Mouse (Mus musculus) heart, postnatal 0 days (tissue): Measurements from ENCODE around the gene Cacna2d2. TPM values are rescaled to one million over a fixed set of nuclear protein-coding genes. Genes with fewer than 3 reads are reported as not detected.

Experiments
- ATAC-seq: fragments of 200-750 bp; cut with Nextera tagmentation; 2 replicates; pipeline ENCODE4 v1.8.0; 2017; ENCODE audit warnings: low read depth, moderate number of reproducible peaks, moderate library complexity; ENCODE audit not compliant: insufficient read depth
- DNase-seq: peaks from one replicate; pipeline ENCODE4 v3.0.0-alpha.2; 2016; ENCODE audit warnings: low spot score
- H3K27ac ChIP-seq: fragments of 300-500 bp; sonication (generic); 2 replicates; pipeline ENCODE4 v1.5.1; 2014; ENCODE audit warnings: low read depth, mild to moderate bottlenecking
- H3K27me3 ChIP-seq: fragments of 300-500 bp; sonication (generic); 2 replicates; pipeline ENCODE4 v1.6.1; 2014; ENCODE audit warnings: low read length, mixed read lengths; ENCODE audit not compliant: control insufficient read depth, insufficient read depth
- H3K36me3 ChIP-seq: fragments of 300-500 bp; sonication (generic); replicated peaks from 2 replicates; pipeline ENCODE4 v1.6.1; 2014; ENCODE audit warnings: low read length, mixed read lengths; ENCODE audit not compliant: control insufficient read depth, insufficient read depth
- H3K4me1 ChIP-seq: fragments of 300-500 bp; sonication (generic); 2 replicates; pipeline ENCODE4 v1.6.1; 2014; ENCODE audit warnings: antibody characterized with exemption; ENCODE audit not compliant: control insufficient read depth, insufficient read depth
- H3K4me2 ChIP-seq: fragments of 300-500 bp; sonication (generic); 2 replicates; pipeline ENCODE4 v1.6.1; 2014; ENCODE audit warnings: low read depth, mild to moderate bottlenecking, low read length, moderate library complexity
- H3K4me3 ChIP-seq: fragments of 300-500 bp; sonication (generic); 2 replicates; pipeline ENCODE4 v1.5.1; 2014; ENCODE audit warnings: low read depth, low read length
- H3K9ac ChIP-seq: fragments of 300-500 bp; sonication (generic); replicated peaks from 2 replicates; pipeline ENCODE4 v1.6.1; 2014; ENCODE audit warnings: low read depth, low read length, mixed read lengths
- H3K9me3 ChIP-seq: fragments of 300-500 bp; sonication (generic); replicated peaks from 2 replicates; pipeline ENCODE4 v1.6.1; 2016; ENCODE audit warnings: low read length; ENCODE audit not compliant: control insufficient read depth
- CTCF ChIP-seq: IDR thresholded peaks from 2 replicates; pipeline ENCODE4 v1.5.1; 2016; ENCODE audit warnings: antibody characterized with exemption, control low read depth, low read depth
- EP300 ChIP-seq: IDR thresholded peaks from 2 replicates; pipeline ENCODE4 v1.6.1; 2016; ENCODE audit warnings: antibody characterized with exemption, low read depth
- WGBS: fragments of 180-500 bp; shearing (Covaris S2); extraction: QIAGEN DNeasy Blood & Tissue Kit; methylation state at CpG from one replicate; pipeline ENCODE4 v1.1.7; 2014; 5-methylcytosine and 5-hydroxymethylcytosine counted together
- polyA plus RNA-seq: library from polyadenylated mRNA; unstranded; fragments of >200 nt; fragmentation: Nextera tagmentation; extraction: Ambion mirVana; gene quantifications from 2 replicates; pipeline ENCODE4 v1.2.1, GENCODE M21; 2015
- total RNA-seq: library from RNA; depleted of rRNA; stranded (reverse); fragments of >200 nt; gene quantifications from 2 replicates; pipeline ENCODE4 v1.2.3, GENCODE M21; 2014; ENCODE audit warnings: low replicate concordance

Cacna2d2 gene
- total and polyA plus RNA-seq, 2 experiments from 2014 or later = 1.1 to 34.8 TPM

- no peaks in the 10 kb centered on the region for H3K9me3 ChIP-seq
- DNase-seq (no peak), ATAC-seq (no peak)
- no peaks in the 10 kb centered on the region for H3K4me1 ChIP-seq
- H3K4me2 ChIP-seq = no peak overlapping the region
- H3K27ac ChIP-seq = no peak overlapping the region
- no peaks in the 10 kb centered on the region for H3K27me3 ChIP-seq
- TF ChIP-seq EP300 = no peak
- no peak for TF ChIP-seq CTCF
- H3K36me3 ChIP-seq = no peaks in the 10 kb centered on the region
- H3K4me3 ChIP-seq = no peak overlapping the region
- 72% methylated on average over 4 of the region's 4 CpGs for WGBS
- no peak overlapping the region for H3K9ac ChIP-seq
Measured at GRCm38 (mm10) chr9:107409449-107409848, 10.0 kb downstream of the Cacna2d2 start.

GRCm38 (mm10) chr9:107417106-107417505 lies 17.7 kb downstream of the Cacna2d2 start:
- Histone ChIP-seq H3K4me1 (no peaks in the 10 kb centered on the region), H3K4me2 (no peak overlapping the region), H3K27me3 (no peaks in the 10 kb centered on the region), H3K36me3 (no peaks in the 10 kb centered on the region), H3K9ac (no peak overlapping the region), H3K4me3 (no peak overlapping the region), H3K9me3 (no peaks in the 10 kb centered on the region), H3K27ac (no peak overlapping the region)
- ATAC-seq (no peak), DNase-seq (no peak)
- TF ChIP-seq EP300 (no peak), CTCF (no peak)
- WGBS = 54% methylated on average over 6 of the region's 6 CpGs

GRCm38 (mm10) chr9:107419491-107420244 lies 20.3 kb downstream of the Cacna2d2 start:
- H3K27me3 ChIP-seq = no peaks in the 10 kb centered on the region
- H3K9me3 ChIP-seq = no peaks in the 10 kb centered on the region
- no peak overlapping the region for H3K9ac ChIP-seq
- DNase-seq (no peak), ATAC-seq (no peak)
- TF ChIP-seq CTCF (no peak), EP300 (no peak)
- no peaks in the 10 kb centered on the region for H3K4me1 ChIP-seq
- WGBS = 72% methylated on average over 9 of the region's 9 CpGs
- no peak overlapping the region for H3K4me3 ChIP-seq
- no peak overlapping the region for H3K4me2 ChIP-seq
- H3K36me3 ChIP-seq = no peaks in the 10 kb centered on the region
- H3K27ac ChIP-seq = no peak overlapping the region

- no peak overlapping the region for H3K4me2 ChIP-seq
- DNase-seq (no peak), ATAC-seq (no peak)
- WGBS = 65% methylated on average over 5 of the region's 5 CpGs
- 0 out of 2 replicates have a peak, but pooled peaks cover 3% of the 10 kb centered on the region for H3K27me3 ChIP-seq
- TF ChIP-seq CTCF = no peak
- no peak for TF ChIP-seq EP300
- H3K27ac ChIP-seq = no peak overlapping the region
- H3K9ac ChIP-seq = no peak overlapping the region
- H3K9me3 ChIP-seq = no peaks in the 10 kb centered on the region
- H3K36me3 ChIP-seq = no peaks in the 10 kb centered on the region
- H3K4me1 ChIP-seq = no peaks in the 10 kb centered on the region
- no peak overlapping the region for H3K4me3 ChIP-seq
Measured at GRCm38 (mm10) chr9:107420898-107421297, 21.5 kb downstream of the Cacna2d2 start.

GRCm38 (mm10) chr9:107422878-107423277 lies 23.5 kb downstream of the Cacna2d2 start:
- TF ChIP-seq CTCF = no peak
- Histone ChIP-seq H3K4me2 (no peak overlapping the region), H3K9me3 (no peaks in the 10 kb centered on the region), H3K9ac (no peak overlapping the region), H3K27ac (no peak overlapping the region), H3K4me3 (no peak overlapping the region), H3K4me1 (no peaks in the 10 kb centered on the region), H3K27me3 (0 out of 2 replicates have a peak, but pooled peaks cover 4% of the 10 kb centered on the region), H3K36me3 (no peaks in the 10 kb centered on the region)
- WGBS = 12% methylated on average over 2 of the region's 2 CpGs
- DNase-seq = no peak
- no peak for ATAC-seq
